Mouse (Mus musculus) gastrocnemius, adult 18-20 months (tissue): ENCODE results near the gene Amd1. TPM values are rescaled to one million over a fixed set of nuclear protein-coding genes. Genes with fewer than 3 reads are reported as not detected.
"Not testable (repeated sequence)": the region's sequence is repeated elsewhere in the genome, so short reads cannot be mapped to it uniquely, and the experiment has no call there.

ENCODE experiments used
- DNase-seq: peaks from one replicate; pipeline ENCODE4 v3.0.0; 2021; ENCODE audit warnings: low spot score
- total RNA-seq, 2 experiments: library from RNA; stranded (reverse); gene quantifications; 2 replicates each; pipeline ENCODE4 v1.2.3; 2021

The Amd1 gene
- total RNA-seq, 2 experiments from 2014 or later, result 133 to 436 TPM

DNA sequence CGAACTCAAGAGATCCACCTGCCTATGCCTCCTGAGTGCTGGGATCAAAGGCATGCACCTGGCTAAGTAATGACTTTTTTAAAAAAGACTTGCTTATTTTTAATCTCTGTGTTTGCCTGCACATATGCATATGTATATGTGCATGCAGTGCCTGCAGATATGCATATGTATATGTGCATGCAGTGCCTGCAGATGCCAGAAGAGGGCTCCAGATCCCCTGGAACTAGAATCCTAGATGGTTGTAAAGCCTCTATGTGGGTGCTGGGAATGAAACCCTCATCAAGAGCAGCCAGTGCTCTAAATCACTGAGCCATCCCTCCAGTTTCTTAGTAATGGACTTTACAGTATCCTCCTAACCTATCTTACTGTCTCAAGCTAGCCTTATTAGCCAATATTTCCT, 4.0 kb upstream of the Amd1 start:
- no peak for DNase-seq

DNA sequence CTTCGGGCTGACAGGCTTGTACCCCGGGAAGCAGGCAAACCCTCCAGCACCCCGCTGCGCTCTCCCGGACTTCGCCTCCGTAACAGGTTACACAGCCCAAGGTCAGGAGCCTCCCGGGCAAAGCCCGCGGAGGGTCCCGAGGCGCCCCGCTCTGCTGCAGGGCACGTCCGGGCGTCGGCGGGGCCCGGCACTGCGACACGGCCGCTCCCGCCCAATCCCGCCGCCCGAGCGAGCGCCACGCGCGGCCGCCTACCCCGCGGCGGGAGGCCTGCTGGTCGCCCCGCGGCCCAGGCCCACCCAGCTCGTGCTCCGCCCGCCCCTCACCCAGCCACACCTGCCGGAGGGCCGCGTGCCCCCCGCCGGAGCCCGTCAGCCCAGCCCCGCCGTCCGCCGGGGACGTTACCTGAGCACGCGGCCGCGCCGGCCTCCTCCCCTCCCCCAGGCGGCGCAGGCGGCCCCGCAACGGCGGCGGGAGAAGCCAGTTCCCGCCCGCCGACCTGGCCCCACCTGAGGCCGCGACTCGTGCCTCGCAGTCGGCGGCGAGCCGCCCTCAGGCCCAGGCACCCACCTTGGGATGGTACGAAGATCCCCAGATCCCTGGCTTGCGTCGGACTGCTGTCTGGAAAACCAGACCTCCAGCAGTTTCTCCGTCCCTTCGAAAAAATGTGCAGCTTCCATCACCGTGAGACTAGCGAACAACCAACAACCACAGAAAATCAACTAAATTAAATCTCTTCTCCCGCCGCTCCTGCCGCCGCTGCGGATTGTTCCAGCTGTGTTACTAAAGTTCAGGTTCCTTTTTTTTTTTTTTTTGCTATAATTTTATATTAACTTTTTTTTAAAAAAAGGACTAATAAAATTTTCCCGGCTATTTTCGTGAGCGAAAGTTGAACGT, 558 bp downstream of the Amd1 start:
- DNase-seq, result not testable (repeated sequence)

DNA sequence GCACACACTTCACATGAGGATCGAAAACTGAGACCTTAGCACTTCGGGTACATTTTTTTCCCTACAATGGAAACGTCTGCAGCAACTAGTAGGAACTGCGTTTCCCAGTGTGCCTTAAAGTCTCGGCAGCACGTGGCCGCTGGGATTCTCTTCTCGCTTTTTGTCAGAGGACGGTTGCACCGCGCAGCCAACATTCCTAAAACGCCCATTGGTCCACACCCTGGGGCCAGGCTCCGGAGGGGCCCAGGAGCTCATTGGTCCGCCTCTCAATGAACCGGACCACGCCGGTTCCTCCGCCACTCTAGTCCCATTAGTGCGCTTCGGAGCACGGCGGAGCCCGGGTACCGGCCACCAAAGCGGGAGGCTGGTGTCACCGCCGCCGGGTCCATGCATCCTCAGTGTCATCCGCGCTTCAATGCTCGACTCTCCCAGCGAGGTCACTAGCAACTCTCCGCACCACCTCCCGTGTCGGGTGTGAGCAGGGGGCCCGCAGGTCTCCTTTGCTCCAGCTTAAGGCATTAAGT, 1.3 kb downstream of the Amd1 start:
- peak; percentile 86 for DNase-seq

DNA sequence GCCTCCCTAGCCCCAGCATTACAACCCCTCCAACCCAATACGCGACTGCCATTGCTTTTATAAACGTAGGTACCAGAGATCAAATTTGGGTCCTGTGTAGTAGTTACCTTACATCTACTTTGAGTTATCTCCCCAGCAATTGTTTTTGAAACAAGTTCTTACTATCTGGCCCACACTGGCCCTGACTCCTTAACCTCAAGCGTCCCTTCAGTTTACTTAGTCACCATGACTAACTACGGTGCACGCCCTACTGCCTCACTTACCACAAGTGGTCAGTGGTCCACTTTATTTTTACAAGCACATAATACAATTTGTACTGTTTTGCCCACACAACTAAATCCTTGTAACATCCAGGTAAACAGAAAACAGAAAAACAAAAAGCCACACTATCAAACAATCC, 9.3 kb downstream of the Amd1 start:
- DNase-seq, result no peak

DNA sequence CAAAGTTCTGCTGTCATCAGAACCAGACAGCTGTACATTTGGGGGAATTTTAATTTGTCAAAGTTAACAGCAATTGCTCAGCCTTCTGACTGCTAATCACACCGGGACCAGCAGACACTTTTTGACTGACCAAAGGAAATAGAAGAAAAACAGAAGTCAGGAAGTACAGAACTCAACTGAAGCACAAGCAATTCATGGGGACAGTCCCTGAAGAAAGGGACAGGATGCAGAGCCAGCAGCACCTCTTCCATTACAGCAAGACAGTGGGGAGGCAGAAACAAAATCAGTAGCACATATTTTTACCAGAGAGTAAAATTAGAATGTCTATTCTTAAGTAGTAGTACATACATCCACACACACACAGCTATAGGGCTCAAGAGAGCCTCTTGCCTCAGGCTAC, 15.2 kb downstream of the Amd1 start:
- DNase-seq, result no peak

DNA sequence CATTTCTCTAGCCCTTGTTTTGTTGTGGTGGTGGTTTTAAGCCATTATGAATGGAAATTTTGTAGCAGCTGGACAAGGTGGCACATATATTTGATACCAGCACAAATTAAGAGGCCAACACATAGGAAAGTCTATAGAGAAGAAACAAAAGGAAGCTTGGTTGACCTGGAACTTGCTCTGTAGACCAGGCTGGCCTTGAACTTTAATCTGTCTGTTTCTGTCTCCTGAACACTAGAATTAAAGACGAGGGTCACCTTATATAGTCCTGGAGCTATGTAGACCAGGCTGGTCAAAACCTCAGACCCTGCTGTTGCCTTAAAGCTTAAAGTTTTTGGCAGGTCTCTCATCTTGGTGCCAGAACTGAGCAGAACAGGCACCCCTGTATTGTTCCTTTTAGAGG, 16.4 kb downstream of the Amd1 start:
- no peak for DNase-seq

DNA sequence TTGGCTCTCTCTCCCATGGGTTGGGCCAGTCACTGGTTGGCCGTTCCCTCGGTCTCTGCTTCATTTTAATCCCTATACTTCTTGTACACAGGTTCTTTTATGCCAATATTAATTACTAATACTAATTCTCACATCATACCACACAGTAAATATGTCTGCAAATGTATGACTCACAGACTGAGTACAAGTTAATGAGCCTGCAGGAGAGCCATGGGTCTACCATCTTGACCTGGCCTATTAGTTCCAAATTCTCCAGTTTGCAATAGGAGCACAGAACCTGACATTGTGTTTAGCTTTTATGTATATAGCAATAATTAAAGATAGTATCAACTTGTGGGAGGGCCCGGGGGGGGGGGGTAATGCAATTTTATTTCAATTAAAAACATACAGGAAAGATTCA, 17.0 kb downstream of the Amd1 start:
- DNase-seq, result no peak

DNA sequence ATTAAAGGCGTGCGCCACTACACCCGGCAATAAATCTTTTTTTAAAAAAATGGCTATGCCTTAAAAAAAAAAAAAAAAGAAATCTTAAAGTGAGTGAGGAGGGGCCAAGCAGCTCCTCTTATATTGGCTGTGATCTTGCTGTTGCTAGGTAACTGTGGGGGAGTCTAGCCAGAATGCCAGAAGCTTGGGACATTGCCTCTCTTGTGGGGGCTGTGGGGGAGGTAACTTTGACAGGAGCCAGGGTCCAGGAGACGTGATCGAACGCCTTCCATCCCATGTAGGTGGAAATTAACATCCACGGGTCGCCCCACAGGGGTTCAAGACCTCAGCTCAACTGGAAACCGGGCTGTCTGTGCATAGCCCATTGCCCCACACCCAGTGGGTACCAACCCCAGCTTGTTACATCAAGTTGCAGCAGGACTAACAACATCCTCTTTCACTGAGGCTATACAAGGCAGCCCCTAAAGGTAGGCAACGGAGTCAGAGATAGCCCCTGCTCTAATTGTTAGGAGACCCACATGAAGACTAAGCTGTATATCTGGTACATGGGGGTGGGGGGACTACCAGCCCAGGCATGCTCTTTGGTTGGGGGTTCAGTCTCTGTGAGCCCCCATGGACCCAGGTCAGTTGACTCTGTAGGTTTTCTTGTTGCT, 17.7 kb downstream of the Amd1 start:
- DNase-seq, result no peak

DNA sequence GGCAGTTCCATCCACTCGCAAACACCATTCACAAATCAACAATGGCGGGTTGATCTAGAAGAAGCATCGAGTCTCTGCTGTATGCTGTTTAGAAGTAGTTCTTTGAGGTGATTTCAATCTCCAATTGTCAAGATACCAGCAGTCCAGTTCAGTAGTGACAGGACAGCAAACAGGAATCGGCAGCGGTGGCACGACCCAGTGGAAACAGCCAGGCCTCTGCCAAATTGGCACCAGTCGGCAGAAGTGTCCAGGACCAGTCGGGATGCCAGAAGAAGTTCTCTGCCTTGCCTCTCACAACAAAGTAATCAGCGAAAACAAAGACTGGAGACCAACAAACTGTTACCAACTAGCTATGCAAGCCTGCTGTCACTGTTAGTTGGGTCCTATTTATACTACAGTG, 18.4 kb downstream of the Amd1 start:
- no peak for DNase-seq

DNA sequence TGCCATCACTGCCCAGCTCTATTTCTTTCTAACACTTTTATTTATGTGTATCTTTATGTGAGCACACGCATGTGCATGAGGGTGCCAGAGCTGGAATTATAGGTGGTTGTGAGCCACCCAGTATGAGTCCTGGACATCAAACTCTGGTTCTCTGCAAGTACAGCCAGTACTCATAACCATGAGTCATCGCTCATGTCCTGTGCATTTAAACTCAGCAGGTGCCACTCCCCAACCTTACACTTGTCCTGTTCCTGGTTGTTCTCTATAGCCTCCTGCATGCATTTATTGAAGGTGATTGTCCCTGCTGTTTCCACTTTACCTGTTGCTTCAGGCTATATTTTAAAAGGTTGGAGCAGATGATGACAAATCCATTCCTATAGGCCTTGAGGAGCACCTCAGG, 20.4 kb downstream of the Amd1 start:
- no peak for DNase-seq

DNA sequence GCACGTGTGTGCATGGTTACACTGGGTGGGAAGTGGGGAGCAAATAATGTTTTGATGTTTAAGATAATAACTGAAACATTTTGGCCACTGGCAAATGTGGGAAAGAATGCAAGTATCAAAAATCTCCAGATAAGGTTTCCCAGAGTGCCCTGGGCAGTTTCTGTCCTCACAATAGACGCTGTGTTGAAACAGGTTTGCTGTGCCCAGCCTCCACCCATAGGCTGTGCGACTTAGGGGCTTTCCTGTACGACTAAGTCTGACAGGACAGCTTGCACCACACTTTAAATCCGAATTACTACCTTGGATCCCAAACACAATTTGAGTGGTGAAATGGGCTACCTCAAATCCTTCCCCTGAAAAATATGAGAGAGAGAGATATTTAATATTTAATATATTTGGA, 23.7 kb downstream of the Amd1 start:
- DNase-seq, result no peak

DNA sequence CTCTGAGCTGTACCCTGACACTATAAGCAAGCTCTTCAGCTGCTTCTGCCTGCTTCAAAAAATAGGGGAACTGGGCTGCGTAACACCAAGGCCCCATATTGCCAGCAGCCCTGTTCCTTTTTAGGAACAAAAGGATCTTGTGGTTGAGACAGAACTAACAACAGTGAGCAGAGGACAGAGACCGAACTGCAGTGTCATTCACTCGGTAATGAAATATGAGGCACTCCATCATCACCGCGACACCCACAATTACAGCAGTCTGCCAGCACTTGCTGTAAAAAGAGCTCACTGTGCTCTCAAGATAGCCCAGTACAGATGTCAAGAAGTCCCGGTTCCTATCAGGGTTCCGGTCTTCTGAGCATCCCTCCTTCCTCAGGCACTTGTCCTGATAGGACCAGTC, 26.0 kb downstream of the Amd1 start:
- DNase-seq, result no peak

DNA sequence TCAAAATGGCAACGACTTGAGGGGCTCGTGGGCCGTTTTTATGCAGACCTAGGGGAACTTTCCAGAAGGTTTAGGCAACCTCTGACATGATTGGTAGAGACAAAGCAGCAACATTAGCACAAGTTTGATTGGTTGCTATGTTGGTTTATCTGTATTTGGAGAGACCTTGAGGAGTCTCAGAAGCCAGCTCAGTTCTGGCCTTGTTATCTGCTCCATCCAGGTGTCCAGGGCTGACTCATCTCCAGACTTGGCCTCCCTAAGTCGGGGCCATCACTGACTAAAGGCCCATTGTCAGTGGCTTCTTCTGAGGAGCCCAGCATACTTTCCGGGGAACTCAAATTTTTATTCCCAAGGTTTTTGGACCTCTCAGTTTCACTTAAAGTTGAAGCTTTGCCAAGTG, 28.0 kb downstream of the Amd1 start:
- DNase-seq, result no peak

DNA sequence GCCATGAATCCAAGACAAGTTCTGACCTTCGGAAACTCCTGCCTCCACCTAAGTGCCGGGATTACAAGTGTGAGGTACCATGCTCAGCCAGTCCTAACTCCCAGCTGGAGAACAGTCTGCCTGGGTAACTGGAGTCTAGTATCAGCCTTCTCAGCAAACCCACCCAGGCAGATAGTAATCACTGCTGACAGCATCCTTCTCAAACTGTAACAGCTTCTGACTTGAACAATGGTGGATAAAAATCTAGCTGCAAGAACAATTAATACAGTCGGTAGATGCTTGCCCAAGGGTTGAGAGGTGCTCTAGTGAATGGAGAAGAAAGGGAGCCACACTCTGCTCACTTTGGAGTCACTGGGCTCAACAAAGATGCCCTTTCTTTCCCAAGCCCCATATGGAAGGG, 30.8 kb downstream of the Amd1 start:
- no peak for DNase-seq

DNA sequence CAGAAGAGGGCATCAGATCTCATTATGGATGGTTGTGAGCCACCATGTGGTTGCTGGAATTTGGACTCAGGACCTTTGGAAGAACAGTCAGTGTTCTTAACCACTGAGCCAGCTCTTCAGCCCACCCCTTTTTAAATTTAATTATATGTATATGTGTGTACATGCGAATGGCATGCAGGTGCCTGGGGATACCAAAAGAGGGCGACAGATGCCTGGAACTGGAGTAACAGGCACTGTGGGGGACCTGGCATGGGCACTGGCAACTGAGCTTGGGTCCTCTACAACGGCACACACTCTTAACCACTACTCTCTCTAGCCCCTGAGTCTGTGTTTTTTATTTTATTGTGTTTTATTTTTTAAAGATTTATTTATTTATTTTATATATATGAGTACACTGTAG, 37.1 kb downstream of the Amd1 start:
- DNase-seq, result no peak

DNA sequence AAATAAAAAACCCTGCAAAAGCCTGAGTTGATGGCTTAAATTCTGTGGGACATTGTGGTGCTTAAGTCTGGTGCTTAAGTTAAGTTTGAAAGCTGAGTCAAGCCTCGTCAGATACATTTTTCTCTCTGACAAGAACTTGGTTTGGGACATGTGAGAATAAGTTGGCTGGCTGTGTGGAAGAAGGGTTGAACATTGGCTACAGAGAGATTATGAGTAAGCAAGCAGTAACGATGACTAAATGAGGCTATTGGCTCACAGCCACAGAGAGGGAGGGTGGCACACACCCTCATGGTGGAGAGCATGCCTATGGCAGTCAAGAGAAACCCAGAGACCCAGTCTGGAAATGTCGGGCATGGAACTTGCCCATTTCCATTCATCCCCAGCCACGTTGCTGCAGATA, 38.3 kb downstream of the Amd1 start:
- no peak for DNase-seq

DNA sequence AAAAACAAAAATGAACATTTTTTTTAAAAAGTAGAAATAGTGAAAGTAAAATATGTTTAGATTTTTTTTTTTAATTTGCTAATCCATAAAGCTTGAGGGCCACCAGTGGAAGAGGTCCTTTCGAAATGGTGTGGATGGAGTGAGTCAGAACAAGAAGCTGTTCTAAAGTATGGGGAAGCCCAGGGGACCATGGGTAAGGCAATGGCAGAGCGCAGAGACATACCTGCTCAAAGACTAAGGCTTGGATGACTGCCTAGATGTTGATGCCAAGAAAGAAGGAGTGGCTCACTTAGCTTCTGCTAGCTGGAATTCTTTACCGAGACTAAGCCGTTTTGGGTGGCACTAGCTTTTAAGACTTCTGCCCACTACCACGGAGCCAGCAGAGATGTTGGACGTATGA, 39.8 kb downstream of the Amd1 start:
- DNase-seq, result no peak

DNA sequence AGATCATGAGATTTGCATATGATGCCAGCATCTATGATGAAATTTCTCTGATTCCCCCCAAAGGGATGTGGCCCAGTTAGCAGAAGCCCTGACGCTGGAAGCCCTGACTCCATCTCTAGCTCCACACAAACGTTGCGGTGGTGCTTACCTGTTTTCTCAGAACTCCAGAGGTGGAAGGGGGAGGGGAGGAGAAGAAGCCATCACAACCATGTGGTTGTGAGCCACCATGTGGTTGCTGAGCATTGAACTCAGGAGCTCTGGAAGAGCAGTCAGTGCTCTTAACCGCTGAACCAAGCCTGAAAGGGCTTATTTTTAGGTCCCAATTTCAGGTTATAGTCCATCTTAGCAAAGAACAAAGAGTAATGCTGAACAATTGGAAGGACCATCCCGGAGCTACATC, 41.7 kb downstream of the Amd1 start:
- DNase-seq, result no peak

DNA sequence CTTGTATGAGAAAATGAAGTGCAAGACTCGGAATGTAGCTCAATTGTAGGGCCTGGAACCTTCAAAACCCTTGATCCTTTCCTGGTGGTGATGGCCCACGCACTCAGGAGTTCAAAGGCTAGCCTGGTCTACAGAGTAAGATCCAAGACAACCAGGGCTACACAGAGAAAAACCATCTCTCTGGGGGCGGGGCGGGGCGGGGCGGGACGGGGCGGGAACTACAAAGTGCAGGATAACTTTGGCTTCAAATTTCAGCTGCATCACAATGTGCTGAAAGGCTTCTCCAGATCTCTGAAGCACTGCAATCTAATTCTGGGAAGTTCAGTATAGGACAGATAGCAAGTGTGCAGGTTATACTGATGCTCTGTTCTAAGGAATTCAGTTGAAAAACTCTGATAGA, 42.4 kb downstream of the Amd1 start:
- no peak for DNase-seq

DNA sequence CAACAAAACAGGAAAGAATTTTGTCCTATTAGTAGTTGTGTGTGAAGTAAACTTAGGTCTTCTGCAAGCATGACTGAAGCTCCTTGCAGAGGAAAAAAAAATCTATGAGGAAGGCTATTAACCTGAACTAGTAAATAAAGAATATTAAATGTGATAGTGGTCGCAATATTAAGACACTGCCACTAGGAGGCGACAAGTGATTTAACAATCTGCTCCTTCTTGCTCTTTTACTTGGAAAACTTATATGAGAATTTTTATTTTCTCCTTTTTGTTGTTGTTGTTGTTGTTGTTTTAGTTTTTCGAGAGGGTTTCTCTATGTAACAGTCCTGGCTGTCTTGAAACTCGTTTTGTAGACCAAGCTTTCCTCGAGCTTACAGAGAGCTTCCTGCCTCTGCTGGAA, 43.0 kb downstream of the Amd1 start:
- DNase-seq, result peak; percentile 67

DNA sequence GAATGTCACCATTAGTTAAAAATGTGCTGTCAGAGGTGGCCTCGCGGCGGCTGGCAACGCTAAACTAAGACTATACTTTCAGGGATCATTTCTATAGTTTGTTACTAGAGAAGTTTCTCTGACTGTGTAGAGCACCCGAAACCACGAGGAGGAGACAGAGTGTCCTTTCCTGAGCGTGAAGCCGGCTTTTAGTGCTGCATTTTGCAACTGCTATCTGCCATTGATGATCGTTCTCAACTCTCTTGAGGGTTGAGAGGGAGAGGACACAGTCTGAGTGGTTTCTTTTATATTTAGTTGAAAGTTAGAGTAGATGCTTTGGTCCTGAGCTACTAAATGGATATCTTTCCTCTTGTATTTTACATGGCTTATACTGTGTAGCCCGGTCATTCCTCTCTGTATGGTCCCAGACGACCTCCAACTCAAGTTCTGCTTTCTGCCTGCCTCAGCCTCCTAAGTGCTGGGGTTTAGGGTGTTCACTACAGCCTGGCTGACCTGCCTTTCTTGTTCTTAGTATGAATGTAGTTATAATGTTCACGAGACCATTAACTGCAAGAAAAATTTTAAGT, 43.5 kb downstream of the Amd1 start:
- DNase-seq, result peak; percentile 67

DNA sequence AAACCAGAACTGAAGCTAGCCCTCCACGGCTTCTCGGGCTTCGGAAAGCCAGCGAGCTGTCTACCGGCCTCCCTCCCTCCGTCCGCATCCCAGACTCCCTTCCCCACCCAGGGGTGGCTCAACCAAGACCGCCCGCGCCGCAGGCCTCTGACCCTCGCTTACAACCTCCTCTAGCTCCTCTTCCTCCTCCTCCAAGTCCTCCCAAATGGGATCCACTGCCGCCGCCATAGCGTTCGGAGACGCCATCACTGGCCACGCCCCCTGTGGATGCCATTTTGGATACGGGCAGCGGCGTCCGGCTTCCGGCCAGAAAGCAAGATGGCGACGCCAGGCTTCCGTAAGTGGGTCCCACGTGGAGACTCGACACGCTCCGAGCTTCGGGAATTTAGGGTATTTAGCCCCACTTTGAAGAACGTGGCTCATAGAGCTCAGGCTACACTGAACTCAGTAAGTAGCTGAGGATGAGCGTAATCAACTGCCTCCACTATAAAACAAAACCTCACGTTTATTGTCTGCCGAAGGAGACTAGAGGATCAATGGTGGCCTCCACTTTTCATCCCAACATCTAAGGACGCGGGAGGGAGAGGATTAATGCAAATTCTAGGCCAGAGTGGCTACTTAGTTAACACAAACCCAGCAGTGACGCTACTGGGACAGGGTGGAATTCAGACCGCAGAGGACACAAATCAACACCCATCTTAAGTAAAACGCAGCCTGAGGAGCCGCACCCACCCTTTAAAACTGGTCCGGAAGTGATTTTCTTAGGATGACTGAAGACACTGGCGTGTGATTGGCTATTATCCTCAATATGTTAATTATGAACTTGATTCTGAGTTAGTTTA, 44.4 kb downstream of the Amd1 start, which contains the start of gene Gtf3c6:
Gene Gtf3c6 (minus strand): TSS at position 695 of the 842 bp plus-strand sequence.
- peak; percentile 95 for DNase-seq
